Mouse (Mus musculus) adrenal gland, adult 2 months (tissue): ENCODE results near the gene Col6a6. TPM values are rescaled to one million over a fixed set of nuclear protein-coding genes. Genes with fewer than 3 reads are reported as not detected.

Experiments
- DNase-seq: peaks from one replicate; pipeline ENCODE4 v3.0.0; 2021
- polyA plus RNA-seq: library from polyadenylated mRNA; depleted of rRNA; stranded (reverse); fragments of >200 nt; gene quantifications from 2 replicates; pipeline ENCODE4 v1.2.3, GENCODE M21; 2012
- total RNA-seq, 2 experiments: library from RNA; stranded (reverse); gene quantifications; 2 replicates each; pipeline ENCODE4 v1.2.3; 2021

The Col6a6 gene
- total and polyA plus RNA-seq, 3 experiments: 0.25 to 2.1 (median 1.1) TPM

GRCm38 (mm10) chr9:105801463-105801862 lies 26.5 kb downstream of the Col6a6 start:
- DNase-seq: no peak

- DNase-seq: no peak
These were observed 27.7 kb downstream of the Col6a6 start for GRCm38 (mm10) chr9:105800286-105800685.

- no peak for DNase-seq
These were observed 31.8 kb downstream of the Col6a6 start for GRCm38 (mm10) chr9:105796137-105796536.

GRCm38 (mm10) chr9:105794965-105795364 lies 33.0 kb downstream of the Col6a6 start:
- DNase-seq: peak; percentile 27

- no peak for DNase-seq
These were observed 36.1 kb downstream of the Col6a6 start for GRCm38 (mm10) chr9:105791810-105792209.

GRCm38 (mm10) chr9:105788203-105788602 lies 39.8 kb downstream of the Col6a6 start:
- DNase-seq: no peak

- DNase-seq: no peak
These were observed 40.2 kb downstream of the Col6a6 start for GRCm38 (mm10) chr9:105787800-105788199.

GRCm38 (mm10) chr9:105784026-105784425 lies 43.9 kb downstream of the Col6a6 start:
- peak; percentile 67 for DNase-seq

GRCm38 (mm10) chr9:105780696-105781095 lies 47.3 kb downstream of the Col6a6 start:
- peak; percentile 61 for DNase-seq

GRCm38 (mm10) chr9:105778741-105779140 lies 49.2 kb downstream of the Col6a6 start:
- DNase-seq: no peak

GRCm38 (mm10) chr9:105774878-105775277 lies 53.1 kb downstream of the Col6a6 start:
- DNase-seq: peak; percentile 48

GRCm38 (mm10) chr9:105774321-105774720 lies 53.6 kb downstream of the Col6a6 start:
- no peak for DNase-seq

GRCm38 (mm10) chr9:105771380-105771779 lies 56.6 kb downstream of the Col6a6 start:
- no peak for DNase-seq

GRCm38 (mm10) chr9:105770690-105771089 lies 57.3 kb downstream of the Col6a6 start:
- DNase-seq: peak; percentile 64

- DNase-seq: no peak
These were observed 62.1 kb downstream of the Col6a6 start for GRCm38 (mm10) chr9:105765891-105766290.

- DNase-seq: no peak
These were observed 63.3 kb downstream of the Col6a6 start for GRCm38 (mm10) chr9:105764681-105765080.

GRCm38 (mm10) chr9:105764127-105764526 lies 63.8 kb downstream of the Col6a6 start:
- no peak for DNase-seq

GRCm38 (mm10) chr9:105763625-105764024 lies 64.3 kb downstream of the Col6a6 start:
- no peak for DNase-seq

GRCm38 (mm10) chr9:105762274-105762673 lies 65.7 kb downstream of the Col6a6 start:
- no peak for DNase-seq

- DNase-seq: peak; percentile 57
These were observed 69.1 kb downstream of the Col6a6 start for GRCm38 (mm10) chr9:105758861-105759260.

- no peak for DNase-seq
These were observed 69.7 kb downstream of the Col6a6 start for GRCm38 (mm10) chr9:105758173-105758765.

GRCm38 (mm10) chr9:105754256-105754655 lies 73.7 kb downstream of the Col6a6 start:
- no peak for DNase-seq

- no peak for DNase-seq
These were observed 82.1 kb downstream of the Col6a6 start for GRCm38 (mm10) chr9:105745861-105746260.

- DNase-seq: no peak
These were observed 87.5 kb downstream of the Col6a6 start for GRCm38 (mm10) chr9:105740413-105740812.
